Mouse (Mus musculus) forebrain, postnatal 0 days (tissue): ENCODE results near the gene Znrd1. TPM values are rescaled to one million over a fixed set of nuclear protein-coding genes. Genes with fewer than 3 reads are reported as not detected.
A peak's percentile ranks its signal among the peaks of the same experiment; 100 is the strongest.

Experiments used
- ATAC-seq: fragments of 200-750 bp; cut with Nextera tagmentation; 2 replicates; pipeline ENCODE4 v1.8.0; 2017; ENCODE audit warnings: mild to moderate bottlenecking, moderate library complexity
- DNase-seq: peaks from one replicate; pipeline ENCODE4 v3.0.0-alpha.2; 2015
- H3K27ac ChIP-seq: fragments of 300-500 bp; sonication (generic); 2 replicates; pipeline ENCODE4 v1.5.1; 2014; ENCODE audit warnings: low read depth, mild to moderate bottlenecking, antibody characterized with exemption, low read length, moderate library complexity, mixed read lengths
- H3K27me3 ChIP-seq: fragments of 300-500 bp; sonication (generic); 2 replicates; pipeline ENCODE4 v1.6.1; 2014; ENCODE audit warnings: mild to moderate bottlenecking, low read length, mixed read lengths; ENCODE audit not compliant: insufficient read depth
- H3K36me3 ChIP-seq: fragments of 300-500 bp; sonication (generic); 2 replicates; pipeline ENCODE4 v1.6.1; 2014; ENCODE audit warnings: mild to moderate bottlenecking, moderate library complexity; ENCODE audit not compliant: insufficient read depth
- H3K4me1 ChIP-seq: fragments of 300-500 bp; sonication (generic); 2 replicates; pipeline ENCODE4 v1.6.1; 2014; ENCODE audit warnings: antibody characterized with exemption; ENCODE audit not compliant: insufficient read depth
- H3K4me2 ChIP-seq: fragments of 300-500 bp; sonication (generic); 2 replicates; pipeline ENCODE4 v1.6.1; 2014; ENCODE audit warnings: low read depth, mild to moderate bottlenecking, moderate library complexity
- H3K4me3 ChIP-seq: fragments of 300-500 bp; sonication (generic); 2 replicates; pipeline ENCODE4 v1.5.1; 2014; ENCODE audit warnings: low read depth, low read length, mixed read lengths
- H3K9ac ChIP-seq: fragments of 300-500 bp; sonication (generic); 2 replicates; pipeline ENCODE4 v1.6.1; 2014; ENCODE audit warnings: mild to moderate bottlenecking
- H3K9me3 ChIP-seq: fragments of 300-500 bp; sonication (generic); 2 replicates; pipeline ENCODE4 v1.6.1; 2016; ENCODE audit warnings: low read length
- CTCF ChIP-seq: sonication (generic); IDR thresholded peaks from 2 replicates; pipeline ENCODE4 v1.5.1; 2016; ENCODE audit warnings: antibody characterized with exemption, control low read depth, low read depth
- WGBS: fragments of 180-500 bp; shearing (Covaris S2); extraction: QIAGEN DNeasy Blood & Tissue Kit; methylation state at CpG from one replicate; pipeline ENCODE4 v1.1.7; 2014; 5-methylcytosine and 5-hydroxymethylcytosine counted together
- polyA plus RNA-seq: library from polyadenylated mRNA; unstranded; fragments of >200 nt; fragmentation: Nextera tagmentation; extraction: Ambion mirVana; gene quantifications from 2 replicates; pipeline ENCODE4 v1.2.1, GENCODE M21; 2015
- total RNA-seq: library from RNA; depleted of rRNA; stranded (reverse); fragments of >200 nt; gene quantifications from 2 replicates; pipeline ENCODE4 v1.2.3, GENCODE M21; 2014

Znrd1 gene
- total and polyA plus RNA-seq, 2 experiments from 2014 or later, result 28.6 to 48.8 TPM

DNA sequence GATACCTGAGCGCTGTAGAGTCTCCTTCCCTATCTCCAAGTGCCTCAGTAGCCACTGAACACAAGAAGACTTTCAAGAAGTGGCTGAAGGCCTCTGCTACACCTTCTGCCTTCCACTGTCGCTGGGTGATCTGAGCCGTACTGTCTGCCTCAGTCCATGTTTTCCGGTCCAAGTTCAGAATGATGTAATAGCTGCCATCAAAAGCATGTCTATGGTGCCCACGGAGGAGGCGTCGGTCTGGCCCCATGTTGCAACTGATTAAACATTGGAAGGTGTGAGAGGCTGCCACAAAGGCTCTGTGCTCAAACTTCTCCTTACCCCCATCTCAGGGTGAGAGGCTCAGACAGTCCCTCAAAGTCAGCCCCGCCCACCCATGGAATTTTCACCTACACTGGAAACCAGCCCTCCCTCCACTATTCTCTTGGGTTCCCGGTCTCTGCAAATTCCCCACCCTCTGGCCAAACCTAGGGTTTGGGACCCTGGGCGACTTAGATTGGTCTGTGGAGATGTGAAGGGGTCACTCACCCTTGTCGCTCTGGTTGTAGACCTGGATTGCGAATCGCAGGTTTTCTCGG, 12.0 kb upstream of the Znrd1 start:
- WGBS, result 88% methylated on average over 14 of the region's 14 CpGs
- no peaks in the 10 kb centered on the region for H3K36me3 ChIP-seq
- no peak overlapping the region for H3K9ac ChIP-seq
- H3K27ac ChIP-seq, result no peak overlapping the region
- H3K4me2 ChIP-seq, result no peak overlapping the region
- no peak overlapping the region for H3K4me3 ChIP-seq
- no peaks in the 10 kb centered on the region for H3K9me3 ChIP-seq
- TF ChIP-seq CTCF, result no peak
- no peaks in the 10 kb centered on the region for H3K4me1 ChIP-seq
- no peak for ATAC-seq
- H3K27me3 ChIP-seq, result no peaks in the 10 kb centered on the region
- DNase-seq, result no peak

DNA sequence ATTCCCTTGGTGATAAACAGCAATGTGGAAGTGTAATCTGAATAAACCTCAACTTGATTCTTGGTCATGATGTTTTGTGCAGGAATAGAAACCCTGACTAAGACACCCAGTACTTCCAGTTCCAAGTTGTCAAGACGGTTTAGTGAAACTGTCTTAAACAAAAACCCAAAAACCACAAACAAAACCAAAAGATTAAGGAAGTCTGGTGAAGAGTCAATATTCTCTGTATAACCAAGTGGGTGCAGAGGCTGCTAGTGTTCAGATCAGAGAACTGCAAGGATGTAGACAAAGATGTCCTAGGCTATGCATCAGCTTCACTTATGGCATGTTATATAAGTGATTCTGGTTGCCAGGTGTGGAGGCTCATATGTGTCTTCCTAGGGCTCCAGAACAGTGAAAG, 8.5 kb upstream of the Znrd1 start:
- ATAC-seq (no peak), DNase-seq (no peak)
- no peaks in the 10 kb centered on the region for H3K36me3 ChIP-seq
- no peak for TF ChIP-seq CTCF
- H3K4me2 ChIP-seq, result no peak overlapping the region
- no peaks in the 10 kb centered on the region for H3K27me3 ChIP-seq
- no peaks in the 10 kb centered on the region for H3K4me1 ChIP-seq
- 82% methylated on average over 1 of the region's 1 CpGs for WGBS
- H3K9me3 ChIP-seq, result no peaks in the 10 kb centered on the region
- H3K27ac ChIP-seq, result no peak overlapping the region
- H3K9ac ChIP-seq, result no peak overlapping the region
- no peak overlapping the region for H3K4me3 ChIP-seq

DNA sequence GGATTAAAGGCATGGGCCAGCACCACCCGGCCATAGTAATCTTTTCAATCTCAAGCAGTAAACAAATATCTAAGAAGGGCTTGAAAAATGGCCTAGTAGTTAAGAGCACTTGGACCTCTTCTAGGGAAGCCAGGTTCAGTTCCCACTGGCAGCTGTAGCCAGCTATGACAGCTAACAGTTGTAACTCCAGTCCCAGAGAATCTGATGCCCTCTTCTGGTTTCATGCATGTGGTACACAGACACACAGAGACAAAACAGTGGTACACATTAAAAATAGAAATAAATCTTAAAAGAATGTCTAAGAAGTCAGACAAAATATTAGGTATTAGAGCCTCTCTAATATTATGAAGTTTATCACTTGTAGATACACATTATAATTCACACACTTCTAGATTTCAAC, 2.8 kb upstream of the Znrd1 start:
- Histone ChIP-seq H3K4me3 (no peak overlapping the region), H3K27me3 (no peaks in the 10 kb centered on the region), H3K36me3 (no peaks in the 10 kb centered on the region), H3K4me1 (peaks cover 10% of the 10 kb centered on the region), H3K9ac (no peak overlapping the region), H3K9me3 (no peaks in the 10 kb centered on the region), H3K27ac (no peak overlapping the region), H3K4me2 (no peak overlapping the region)
- no peak for DNase-seq
- ATAC-seq, result no peak
- WGBS, result 84% methylated on average over 1 of the region's 1 CpGs
- TF ChIP-seq CTCF, result no peak

DNA sequence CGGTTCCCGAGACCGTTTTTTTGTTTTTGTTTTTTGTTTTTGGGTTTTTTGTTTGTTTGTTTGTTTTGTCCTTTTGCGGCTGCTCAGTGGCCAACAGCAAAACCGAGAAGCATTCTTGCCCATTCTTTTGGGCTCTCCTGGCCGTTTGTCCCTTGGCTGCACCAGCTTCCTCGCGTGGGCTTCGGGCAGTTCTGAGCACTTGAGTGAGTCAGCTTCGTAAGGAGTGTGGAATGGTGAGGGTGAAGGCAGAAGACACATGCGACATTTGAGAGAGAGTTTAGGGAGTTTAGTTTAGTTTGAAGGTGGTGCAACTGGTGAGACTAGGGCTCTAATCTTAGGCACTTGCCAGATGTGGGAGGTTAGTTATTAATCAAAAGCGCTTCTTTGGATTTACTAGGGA, 525 bp upstream of the Znrd1 start:
- peaks cover 10% of the 10 kb centered on the region for H3K4me1 ChIP-seq
- TF ChIP-seq CTCF, result no peak
- H3K27ac ChIP-seq, result peak overlapping the region; percentile 69; the same call in 1 of the 2 replicates
- DNase-seq (no peak), ATAC-seq (no peak)
- peak overlapping the region; percentile 70 for H3K4me2 ChIP-seq
- H3K9me3 ChIP-seq, result no peaks in the 10 kb centered on the region
- 12% methylated on average over 12 of the region's 12 CpGs for WGBS
- H3K27me3 ChIP-seq, result no peaks in the 10 kb centered on the region
- H3K9ac ChIP-seq, result peak overlapping the region; percentile 50
- peak overlapping the region; percentile 68 for H3K4me3 ChIP-seq
- peaks cover 6% of the 10 kb centered on the region; the same call in 1 of the 2 replicates for H3K36me3 ChIP-seq

DNA sequence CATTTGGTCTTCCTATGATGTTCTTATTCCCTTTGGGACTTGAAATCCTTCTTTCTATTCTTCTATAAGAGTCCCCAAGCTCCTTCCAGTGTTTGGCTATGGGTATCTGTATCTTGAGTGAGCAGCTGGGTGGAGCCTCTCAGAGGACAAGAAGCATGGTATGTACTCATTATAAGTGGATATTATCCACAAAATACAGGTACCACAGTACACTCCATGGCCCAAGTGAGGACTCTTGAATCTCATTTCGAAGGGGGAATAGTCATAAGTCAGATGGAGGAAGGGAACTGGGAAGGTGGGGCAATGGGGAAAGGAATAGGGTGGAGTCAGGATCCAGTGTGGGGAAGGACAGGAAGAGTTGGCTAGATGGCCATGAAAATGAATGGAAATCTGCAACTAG, 5.3 kb downstream of the Znrd1 start:
- H3K27ac ChIP-seq, result no peak overlapping the region
- H3K27me3 ChIP-seq, result no peaks in the 10 kb centered on the region
- ATAC-seq (no peak), DNase-seq (no peak)
- peaks cover 17% of the 10 kb centered on the region for H3K36me3 ChIP-seq
- no peak overlapping the region for H3K9ac ChIP-seq
- TF ChIP-seq CTCF, result no peak
- H3K4me2 ChIP-seq, result no peak overlapping the region
- peaks cover 12% of the 10 kb centered on the region for H3K4me1 ChIP-seq
- WGBS, result 92% methylated on average over 1 of the region's 1 CpGs
- H3K4me3 ChIP-seq, result no peak overlapping the region
- no peaks in the 10 kb centered on the region for H3K9me3 ChIP-seq

DNA sequence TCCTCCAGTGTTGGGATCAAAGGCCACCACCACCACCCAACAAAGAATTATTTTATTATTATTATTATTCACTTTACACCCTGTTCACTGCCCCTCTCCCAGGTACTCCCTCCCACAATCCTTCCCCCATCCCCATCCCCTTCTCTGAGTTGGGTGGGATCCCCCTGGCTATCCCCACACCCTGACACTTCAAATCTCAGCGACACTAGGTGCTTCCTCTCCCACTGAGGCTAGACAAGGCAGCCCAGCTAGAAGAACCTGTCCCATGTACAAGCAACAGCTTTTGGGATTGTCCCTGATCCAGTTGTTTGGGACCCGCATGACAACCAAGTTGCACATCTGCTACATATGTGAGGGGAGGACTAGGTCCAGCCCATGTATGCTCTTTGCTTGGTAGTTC, 5.7 kb downstream of the Znrd1 start:
- WGBS, result 93% methylated on average over 2 of the region's 2 CpGs
- ATAC-seq, result no peak

DNA sequence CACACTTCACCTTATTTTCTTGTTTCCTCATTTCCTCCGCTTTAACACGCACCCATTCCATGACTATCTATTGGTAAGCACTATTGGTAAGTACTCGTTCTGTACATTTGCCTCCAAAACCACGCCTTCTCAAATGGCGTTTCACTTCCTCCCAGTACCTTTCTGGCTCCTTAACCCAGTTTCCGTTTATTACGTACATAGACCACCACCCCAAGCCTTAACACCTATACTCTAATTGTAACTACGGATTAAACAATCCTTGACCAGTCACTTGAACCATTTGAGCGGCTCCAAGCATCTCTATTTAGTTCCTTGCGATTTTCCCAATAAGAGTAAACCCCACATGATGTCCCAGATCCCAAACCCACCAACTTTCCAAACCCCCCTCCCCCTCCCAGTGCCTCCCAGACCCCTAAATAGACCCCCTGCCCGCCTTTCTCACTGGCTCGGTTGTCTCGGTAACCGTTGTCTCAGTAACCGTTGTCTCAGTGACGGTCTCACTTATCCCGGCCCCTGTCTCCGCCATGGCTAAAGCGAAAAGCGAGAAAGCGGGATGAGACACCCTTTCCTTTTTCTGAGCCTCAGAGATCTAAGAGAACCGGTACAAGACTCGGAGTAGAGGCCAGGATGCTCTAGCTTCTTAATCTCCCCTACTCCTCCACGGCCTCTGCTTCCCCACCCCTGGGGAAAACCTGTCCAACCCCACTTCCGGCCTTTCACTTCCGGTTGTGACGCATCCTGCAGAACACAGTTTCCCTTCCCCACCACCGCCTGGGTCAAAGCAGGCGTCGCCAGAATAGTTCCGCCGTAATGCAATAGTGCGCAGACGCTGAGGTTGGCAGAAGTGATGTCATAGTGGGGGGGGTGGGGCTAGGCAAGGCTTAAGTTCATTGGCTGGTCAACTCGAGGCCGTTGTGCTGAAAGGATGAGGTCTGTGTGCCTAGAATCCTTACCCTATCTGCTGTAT, 7.1 kb downstream of the Znrd1 start, which contains the start of gene Ppp1r11:
Gene Ppp1r11, minus strand, starts transcription at position 761 of the 967 bp plus-strand sequence.
- H3K9me3 ChIP-seq, result no peaks in the 10 kb centered on the region
- ATAC-seq (peak; percentile 97), DNase-seq (peak; percentile 99)
- H3K4me1 ChIP-seq, result peaks cover 7% of the 10 kb centered on the region; the same call in 1 of the 2 replicates
- peak within 1 kb of the TSS; percentile 74 for H3K4me3 ChIP-seq
- peak within 1 kb of the TSS; percentile 69 for H3K9ac ChIP-seq
- no peak for TF ChIP-seq CTCF
- 2% methylated on average over 36 of the region's 36 CpGs for WGBS
- no peaks in the 10 kb centered on the region for H3K27me3 ChIP-seq
- peaks cover 17% of the 10 kb centered on the region for H3K36me3 ChIP-seq
- H3K27ac ChIP-seq, result peak within 1 kb of the TSS; percentile 88
- H3K4me2 ChIP-seq, result peak within 1 kb of the TSS; percentile 77

More for the DNA sequence above, 5.7 kb downstream of the Znrd1 start:
- TF ChIP-seq CTCF, result no peak
- Histone ChIP-seq H3K4me3 (no peak overlapping the region), H3K36me3 (peaks cover 17% of the 10 kb centered on the region), H3K27ac (no peak overlapping the region), H3K4me1 (peaks cover 12% of the 10 kb centered on the region), H3K4me2 (no peak overlapping the region), H3K27me3 (no peaks in the 10 kb centered on the region), H3K9me3 (no peaks in the 10 kb centered on the region), H3K9ac (no peak overlapping the region)
- no peak for DNase-seq
